Mouse (Mus musculus): ENCODE measurements around the gene Nckap1l. TPM values are rescaled to one million over a fixed set of nuclear protein-coding genes. Genes with fewer than 3 reads are reported as not detected.
A peak's percentile ranks its signal among the peaks of the same experiment; 100 is the strongest.
"Not testable (repeated sequence)": the region's sequence is repeated elsewhere in the genome, so short reads cannot be mapped to it uniquely, and the experiment has no call there.

Gene Nckap1l
- 0.19 TPM for polyA plus RNA-seq (2021)

DNA sequence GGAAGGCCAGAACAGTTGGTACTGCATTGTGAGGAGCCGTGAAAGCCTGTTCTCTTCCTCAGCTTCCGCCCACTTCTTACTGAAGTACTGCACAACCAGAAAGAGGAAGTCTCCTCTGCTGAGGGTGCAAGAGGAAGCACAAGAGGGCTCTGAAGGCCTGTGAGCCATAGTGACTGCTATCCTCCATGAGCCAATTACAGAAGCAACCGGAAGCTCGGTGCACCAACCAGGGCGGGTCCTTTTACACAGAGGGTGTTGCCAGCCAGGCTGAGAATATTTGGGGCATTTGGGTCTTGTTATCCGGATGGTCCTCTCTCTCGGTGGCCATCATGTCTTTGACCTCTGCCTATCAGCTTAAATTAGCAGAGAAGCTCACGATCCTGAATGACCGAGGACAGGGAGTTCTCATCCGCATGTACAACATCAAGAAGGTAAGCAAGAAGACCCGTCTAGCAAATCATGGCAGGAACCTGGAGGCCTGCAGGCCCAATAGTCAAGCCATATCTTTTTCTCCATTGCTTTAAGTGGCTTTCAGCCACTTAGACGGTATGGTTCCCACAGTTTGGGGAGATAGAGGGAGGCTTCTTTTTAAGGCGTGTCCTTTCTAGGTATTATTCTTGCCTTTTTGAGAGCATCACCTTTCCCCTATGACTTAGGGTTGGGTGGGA, at the start of gene Nckap1l:
Gene Nckap1l (plus strand): TSS at position 244 of the 668 bp plus-strand sequence.
- no peak for DNase-seq (ENCODE audit: low read depth, low spot score)
- no peak for TF ChIP-seq CTCF (IDR thresholded peaks at IDR 0.05)
- ATAC-seq = no peak
- POLR2A ChIA-PET = no interaction called here
- CTCF ChIA-PET = interaction anchor here (1.6 kb wide), 1 partner anchor 11 kb away, joined by 3 read pairs; no protein-coding TSS in a partner anchor
- H3K27me3 ChIP-seq = peaks cover 21% of the 10 kb centered on the region
- in situ Hi-C loops (cut with MboI; ENCODE audit: low pct_unique_long_range_greater_than_20kb) = no loop called here

GRCm38 (mm10) chr15:103405586-103405985, 48.0 kb upstream of the Nckap1l start:
- POLR2A ChIA-PET; in situ Hi-C loops (cut with MboI; ENCODE audit: low pct_unique_long_range_greater_than_20kb); H3K27me3 ChIP-seq; DNase-seq (ENCODE audit: low read depth, low spot score); ATAC-seq: not testable (repeated sequence)
- CTCF ChIA-PET = interaction anchor here (1.1 kb wide), 1 partner anchor 18 kb away, joined by 3 read pairs; no protein-coding TSS in a partner anchor

DNA sequence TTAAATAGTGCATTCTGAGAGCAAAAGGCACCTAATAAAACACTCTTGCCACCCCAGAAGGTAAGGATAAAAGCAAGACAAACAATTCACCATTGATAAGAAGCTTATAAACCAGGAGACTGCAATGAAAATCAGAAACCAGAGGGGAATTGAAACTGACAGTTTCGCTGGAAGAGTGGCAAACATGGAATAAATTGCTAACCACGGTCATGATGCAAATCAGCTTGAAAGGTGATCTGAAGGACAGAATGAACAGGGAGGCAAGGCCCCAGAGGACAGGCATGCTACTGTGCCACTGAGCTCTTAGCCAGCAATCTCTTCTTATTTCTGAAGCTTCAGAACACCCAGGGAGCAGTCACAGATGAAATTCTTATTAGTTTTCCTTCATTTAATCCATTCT, 26.6 kb upstream of the Nckap1l start:
- no peaks in the 10 kb centered on the region for H3K27me3 ChIP-seq
- in situ Hi-C loops (cut with MboI; ENCODE audit: low pct_unique_long_range_greater_than_20kb) = no loop called here
- no peak for TF ChIP-seq CTCF (IDR thresholded peaks at IDR 0.05)
- ChIA-PET CTCF (interaction anchor here (0.9 to 1.0 kb wide), 2 partner anchors 10 to 20 kb away, joined by 3 to 4 read pairs; no protein-coding TSS in a partner anchor), POLR2A (no interaction called here)
- DNase-seq (ENCODE audit: low read depth, low spot score) (no peak), ATAC-seq (no peak)

DNA sequence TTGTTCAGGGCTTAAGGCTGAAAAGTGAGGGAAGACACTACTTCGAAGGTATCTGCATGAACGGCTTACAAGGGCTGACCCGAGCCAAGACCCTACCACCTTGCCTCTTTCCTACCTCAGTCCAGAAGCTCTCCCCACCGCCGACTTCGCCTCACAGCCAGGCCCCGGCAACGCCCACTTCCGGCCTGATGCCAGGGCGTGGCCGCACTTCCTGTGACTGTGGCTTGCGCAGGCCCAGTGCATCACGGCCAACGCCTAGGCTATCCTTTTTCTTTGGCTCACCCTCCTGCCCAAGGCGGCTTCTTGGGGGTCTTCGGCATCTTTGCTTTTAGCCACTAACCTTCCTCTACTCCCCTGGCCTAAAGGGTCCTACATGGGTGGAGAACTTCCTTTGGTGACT, 23.4 kb upstream of the Nckap1l start, which contains the start of gene Gtsf1:
Gene Gtsf1 (minus strand): TSS at position 230 of the 400 bp plus-strand sequence.
- no peak for DNase-seq (ENCODE audit: low read depth, low spot score)
- no peak for TF ChIP-seq CTCF (IDR thresholded peaks at IDR 0.05)
- ATAC-seq = no peak
- CTCF ChIA-PET = no interaction called here
- peaks cover 3% of the 10 kb centered on the region for H3K27me3 ChIP-seq
- in situ Hi-C loops (cut with MboI; ENCODE audit: low pct_unique_long_range_greater_than_20kb) = no loop called here
- POLR2A ChIA-PET = no interaction called here

- DNase-seq (ENCODE audit: low read depth, low spot score); POLR2A ChIA-PET; CTCF ChIA-PET; in situ Hi-C loops (cut with MboI; ENCODE audit: low pct_unique_long_range_greater_than_20kb): not testable (repeated sequence)
- peaks cover 22% of the 10 kb centered on the region for H3K27me3 ChIP-seq
- peak; percentile 12 for ATAC-seq
These were observed 7.6 kb upstream of the Nckap1l start for GRCm38 (mm10) chr15:103445966-103446365.

DNA sequence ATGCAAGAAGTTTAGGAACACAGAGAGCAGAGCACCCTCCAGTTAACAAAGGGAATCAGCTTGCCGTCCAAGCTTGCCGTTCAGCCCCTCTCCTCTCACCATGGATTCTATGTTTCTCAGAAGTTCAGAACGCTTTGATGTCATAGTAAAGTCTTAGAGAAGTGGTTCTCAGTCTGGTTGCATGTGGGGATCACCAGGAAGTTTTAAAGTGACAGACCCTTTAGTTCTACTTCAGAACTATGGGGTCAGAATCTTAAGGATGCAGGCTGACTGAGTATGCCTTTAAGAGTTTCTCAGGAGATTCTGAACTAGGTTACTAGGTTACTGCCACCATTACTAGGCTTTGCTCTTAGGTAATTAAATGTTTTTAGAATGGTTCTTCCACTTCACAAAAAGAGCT, 5.2 kb upstream of the Nckap1l start, which contains the start of gene Gtsf2:
Gene Gtsf2 (minus strand): TSS at position 101 of the 400 bp plus-strand sequence.
- ATAC-seq (no peak), DNase-seq (ENCODE audit: low read depth, low spot score) (no peak)
- in situ Hi-C loops (cut with MboI; ENCODE audit: low pct_unique_long_range_greater_than_20kb) = no loop called here
- TF ChIP-seq CTCF (IDR thresholded peaks at IDR 0.05) = no peak
- CTCF ChIA-PET = interaction anchor here (1.0 to 1.5 kb wide), 3 partner anchors 18 to 102 kb away, joined by 3 read pairs; no protein-coding TSS in a partner anchor
- peaks cover 22% of the 10 kb centered on the region for H3K27me3 ChIP-seq
- POLR2A ChIA-PET = interaction anchor here (0.7 kb wide), 1 partner anchor 98 kb away, joined by 4 read pairs; no protein-coding TSS in a partner anchor

- no peak for TF ChIP-seq CTCF (IDR thresholded peaks at IDR 0.05)
- no peak for ATAC-seq
- H3K27me3 ChIP-seq = peaks cover 24% of the 10 kb centered on the region
- ChIA-PET POLR2A (no interaction called here), CTCF (no interaction called here)
- no peak for DNase-seq (ENCODE audit: low read depth, low spot score)
- in situ Hi-C loops (cut with MboI; ENCODE audit: low pct_unique_long_range_greater_than_20kb) = no loop called here
These were observed 855 bp downstream of the Nckap1l start for GRCm38 (mm10) chr15:103454449-103454848.

DNA sequence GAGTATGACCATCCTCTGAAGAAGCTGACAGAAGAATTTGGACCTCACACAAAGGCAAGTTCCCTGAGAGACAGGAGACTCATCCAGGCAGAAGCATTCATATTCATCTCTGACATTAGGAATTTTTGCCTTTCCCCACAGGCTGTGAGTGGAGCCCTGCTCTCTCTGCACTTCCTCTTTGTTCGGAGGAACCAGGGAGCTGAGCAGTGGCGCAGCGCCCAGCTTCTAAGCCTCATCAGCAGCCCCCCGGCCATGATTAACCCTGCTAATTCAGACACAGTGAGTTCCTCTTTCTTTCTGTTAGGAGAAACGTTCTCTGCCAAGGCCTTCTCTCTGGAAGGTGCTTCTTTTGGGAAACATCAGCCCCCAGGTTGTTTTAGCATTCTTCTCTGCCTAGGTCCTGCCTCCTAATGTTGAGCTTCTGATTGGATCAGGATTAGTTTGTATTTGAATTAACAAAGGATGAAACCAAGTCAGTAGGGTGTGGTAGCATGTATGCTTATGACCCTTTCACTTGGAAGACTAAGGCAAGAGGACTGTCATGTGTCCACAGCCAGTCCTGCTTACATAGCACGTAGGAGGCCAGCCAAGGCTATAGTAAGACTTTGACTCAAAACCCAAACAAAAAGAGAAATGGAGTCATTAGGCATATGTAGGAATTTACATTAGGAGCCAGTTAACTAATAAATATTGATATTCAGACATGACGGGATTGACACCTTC, 9.1 kb downstream of the Nckap1l start:
- peaks cover 26% of the 10 kb centered on the region for H3K27me3 ChIP-seq
- in situ Hi-C loops (cut with MboI; ENCODE audit: low pct_unique_long_range_greater_than_20kb) = no loop called here
- DNase-seq (ENCODE audit: low read depth, low spot score) = no peak
- no peak for TF ChIP-seq CTCF (IDR thresholded peaks at IDR 0.05)
- no peak for ATAC-seq
- ChIA-PET POLR2A (no interaction called here), CTCF (interaction anchor here (1.3 to 1.4 kb wide), 2 partner anchors 14 to 64 kb away, joined by 4 read pairs; no protein-coding TSS in a partner anchor)

DNA sequence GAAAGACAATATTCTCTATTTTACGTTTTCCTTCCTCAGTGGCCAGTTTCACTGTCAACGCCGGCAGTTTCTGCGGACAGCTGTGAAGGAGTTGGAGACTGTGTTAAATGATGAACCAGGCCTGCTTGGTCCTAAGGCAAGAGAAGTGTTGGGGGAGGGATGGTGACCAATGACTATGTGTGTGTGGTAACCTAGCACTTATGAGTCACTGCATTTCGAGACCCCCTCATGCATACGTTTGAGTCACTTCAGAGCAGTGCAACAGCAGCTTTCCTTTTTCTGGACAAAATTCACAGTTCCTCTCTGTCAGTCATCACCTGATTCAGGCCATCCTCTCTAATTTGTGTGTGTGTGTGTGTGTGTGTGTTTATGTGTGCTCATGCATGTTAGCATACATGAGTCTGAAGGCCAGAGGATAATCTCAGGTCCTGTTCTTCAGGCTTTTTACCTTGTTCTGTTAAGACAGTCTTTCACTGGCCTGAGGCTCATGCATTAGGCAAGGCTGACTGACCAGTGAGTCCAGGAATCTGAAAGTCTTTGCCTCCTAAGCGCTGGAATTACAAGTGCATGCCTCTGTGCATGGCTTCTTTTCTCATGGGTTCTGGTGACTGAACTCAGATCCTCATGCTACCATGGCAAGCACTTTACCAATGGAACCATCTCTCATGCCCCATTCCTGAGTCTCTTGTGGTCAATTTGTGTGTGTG, 18.0 kb downstream of the Nckap1l start:
- DNase-seq (ENCODE audit: low read depth, low spot score) (peak; percentile 68), ATAC-seq (peak; percentile 96)
- in situ Hi-C loops (cut with MboI; ENCODE audit: low pct_unique_long_range_greater_than_20kb) = no loop called here

GRCm38 (mm10) chr15:103472265-103472664, 18.7 kb downstream of the Nckap1l start:
- ChIA-PET POLR2A (no interaction called here), CTCF (interaction anchor here (1.1 to 1.3 kb wide), 2 partner anchors 9 to 11 kb away, joined by 4 to 5 read pairs; no protein-coding TSS in a partner anchor)
- H3K27me3 ChIP-seq = no peaks in the 10 kb centered on the region
- DNase-seq (ENCODE audit: low read depth, low spot score) (no peak), ATAC-seq (no peak)
- no peak for TF ChIP-seq CTCF (IDR thresholded peaks at IDR 0.05)
- in situ Hi-C loops (cut with MboI; ENCODE audit: low pct_unique_long_range_greater_than_20kb) = no loop called here

More for the DNA sequence above, 18.0 kb downstream of the Nckap1l start:
- ChIA-PET POLR2A (no interaction called here), CTCF (interaction anchor here (1.1 to 1.3 kb wide), 2 partner anchors 10 to 11 kb away, joined by 4 to 5 read pairs; no protein-coding TSS in a partner anchor)
- no peak for TF ChIP-seq CTCF (IDR thresholded peaks at IDR 0.05)
- no peaks in the 10 kb centered on the region for H3K27me3 ChIP-seq

Data from Patski (cell line).